Mouse (Mus musculus): Measurements from ENCODE around the gene 2310011J03Rik.

- TF ChIP-seq POLR2A (IDR thresholded peaks at IDR 0.05; ENCODE audit: insufficient read depth, low read depth, low read length): no peak
- no peak for TF ChIP-seq EP300 (IDR thresholded peaks at IDR 0.05; ENCODE audit: insufficient read depth, low read depth, low read length)
- TF ChIP-seq CTCF (IDR thresholded peaks at IDR 0.05): no peak
Measured at GRCm38 (mm10) chr10:80304458-80304857, 15.9 kb downstream of the 2310011J03Rik start.
